Comparison of ENCODE assay signal across 8 mouse cellular contexts in the genomic region with DNA sequence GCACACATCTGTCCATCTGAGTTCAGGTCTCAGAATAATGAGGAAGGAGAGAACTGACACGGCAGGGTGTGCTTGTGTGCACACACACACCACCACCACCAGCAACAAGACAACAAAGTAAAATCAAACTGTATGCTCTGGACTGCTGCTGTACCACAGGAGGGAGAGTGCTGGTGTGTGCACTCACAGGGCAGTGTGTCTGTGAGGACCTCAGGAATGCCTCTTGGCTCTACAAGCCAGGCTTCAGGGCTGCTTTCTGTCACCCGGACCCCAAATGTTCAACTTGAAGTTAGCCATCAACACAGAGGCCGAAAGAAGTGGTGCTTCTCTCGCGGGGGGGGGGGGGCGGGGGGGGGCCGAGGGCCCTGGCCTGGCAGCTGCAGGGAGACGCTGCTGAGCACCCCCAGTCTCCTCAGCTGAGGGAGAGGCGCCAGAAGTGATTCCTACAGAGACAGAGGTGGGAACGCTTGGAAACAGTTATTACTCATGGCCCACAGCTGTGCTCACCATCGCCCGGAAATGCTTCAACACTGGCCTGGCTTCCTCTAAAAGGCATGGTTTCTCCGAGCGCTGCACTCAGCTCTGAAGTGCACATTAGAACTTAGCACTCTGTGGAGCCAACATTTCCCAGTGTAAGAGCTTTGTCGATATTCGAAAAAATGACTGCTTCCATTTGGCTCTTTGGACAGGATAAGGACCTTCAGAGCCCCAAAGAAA. TPM values are rescaled to one million over a fixed set of nuclear protein-coding genes. Genes with fewer than 3 reads are reported as not detected.
A peak's percentile ranks its signal among the peaks of the same experiment; 100 is the strongest.
DNase-seq lines count a peak whose midpoint lies in the region; ATAC-seq lines count a peak whose summit lies in the region.
"Had no signal": no experiment of that assay in that cellular context is flagged by ENCODE, and none has a peak within 500 bp of the region (broad histone marks: within the 10 kb centered on the region; RNA-seq: fewer than 3 reads in every experiment).

No protein-coding gene starts in this region.

- H3K4me1 ChIP-seq in brown adipose tissue, adult 24 weeks (ENCODE audit: control insufficient read depth, insufficient read depth, insufficient read length, low read length) = peaks cover 20% of the 10 kb centered on the region

- peak; percentile 43 for DNase-seq in induced T-regulatory cell, adult 2 months (ENCODE audit: low read depth)
- DNase-seq in lung, postnatal 10 days = peak; percentile 57
- no peak for DNase-seq in cerebellum, adult 11 months
- no peak for DNase-seq in spleen, postnatal 4 days (ENCODE audit: low spot score in 2 of 2)

- no peak overlapping the region for H3K4me3 ChIP-seq in brown adipose tissue, adult 24 weeks (ENCODE audit: insufficient read depth, low read depth, low read length)
- H3K4me3 ChIP-seq: embryonic facial prominence, embryonic 13.5 days had no signal

- peak; percentile 75 for ATAC-seq in CD4-positive, CD25-positive, alpha-beta regulatory T cell, adult 4 months
- ATAC-seq in cerebellum, adult (ENCODE audit: insufficient number of reproducible peaks, low FRiP score, low TSS enrichment) = no peak

- peak overlapping the region; percentile 61 for H3K27ac ChIP-seq in brown adipose tissue, adult 24 weeks (replicated peaks; ENCODE audit: low read depth, low read length)
- H3K27ac ChIP-seq: embryonic facial prominence, embryonic 13.5 days had no signal

RNA-seq across cellular contexts. Expression of a gene that starts 39.7 kb away (rescaled TPM):
- polyA plus RNA-seq in CD4-positive, CD25-positive, alpha-beta regulatory T cell, adult 4 months (2017; shearing (Covaris generic)) = 1 to 10 TPM; 1.5 to 9.0 TPM
- 9.5 and 19.7 TPM in 2 replicates for polyA plus RNA-seq in brown adipose tissue, adult 24 weeks (2012; ENCODE audit: insufficient read depth, insufficient read length, missing spikeins)

RNA-seq across cellular contexts. Expression of a gene that starts 52.1 kb away (rescaled TPM):
- 10 to 100 TPM in 1 of 2 experiments, 1 to 10 TPM in 1; 9.2 to 13.8 TPM for polyA plus RNA-seq in CD4-positive, CD25-positive, alpha-beta regulatory T cell, adult 4 months (2017; shearing (Covaris generic))
- polyA plus RNA-seq in brown adipose tissue, adult 24 weeks (2012; ENCODE audit: insufficient read depth, insufficient read length, missing spikeins) = 0.88 TPM in 1 of 2 replicates, not detected in the other

RNA-seq across cellular contexts. Expression of a gene that starts 53.0 kb away (rescaled TPM):
- 100 to 1,000 TPM; 131 to 203 TPM for polyA plus RNA-seq in CD4-positive, CD25-positive, alpha-beta regulatory T cell, adult 4 months (2017; shearing (Covaris generic))
- polyA plus RNA-seq in brown adipose tissue, adult 24 weeks (2012; ENCODE audit: insufficient read depth, insufficient read length, missing spikeins) = 113 and 134 TPM in 2 replicates

Comparison
In these comparisons a context has a peak if more than half of its experiments do, and no peak if none do; other contexts are left out.
1. DNase-seq: peak in induced T-regulatory cell, adult 2 months (single experiment) and lung, postnatal 10 days (single experiment); none in cerebellum, adult 11 months (single experiment) and spleen, postnatal 4 days (0 of 2).